Mouse (Mus musculus) Patski (cell line): Measurements from ENCODE around the gene Max. TPM values are rescaled to one million over a fixed set of nuclear protein-coding genes. Genes with fewer than 3 reads are reported as not detected.

Experiments
- ATAC-seq: fragments of 100-300 bp; one replicate; pipeline ENCODE4 v1.8.0; 2021
- CTCF ChIA-PET: fragments of 350-600 bp; sonication (Branson Sonifier 250); formaldehyde crosslinking; loops from one replicate; lab custom pipeline; 2022; ENCODE audit warnings: inconsistent platforms; lab: Charles Lee
- POLR2A ChIA-PET: fragments of 350-600 bp; sonication (Branson Sonifier 250); formaldehyde crosslinking; loops from one replicate; lab custom pipeline; 2022; ENCODE audit warnings: antibody characterized with exemption, inconsistent platforms; lab: Charles Lee
- DNase-seq: peaks from one replicate; pipeline ENCODE4 v3.0.0-alpha.2; 2011; ENCODE audit warnings: low read depth, low spot score
- H3K27me3 ChIP-seq: fragments of 371-371 bp; one replicate; pipeline ENCODE4 v1.5.1; 2021
- CTCF ChIP-seq: fragments of 100-300 bp; IDR thresholded peaks from one replicate; pipeline ENCODE4 v1.5.1; 2021
- in situ Hi-C: fragments of 300-500 bp; cut with MboI; formaldehyde crosslinking; loops from 3 replicates; pipeline ENCODE4 v1.11.1; 2018; ENCODE audit warnings: low pct_unique_long_range_greater_than_20kb, mixed read lengths
- polyA plus RNA-seq: library from polyadenylated mRNA; unstranded; gene quantifications from one replicate; pipeline ENCODE4 v1.2.3, GENCODE M21; 2021

Max gene
- polyA plus RNA-seq, 1 experiment from 2014 or later = 64.4 TPM

- POLR2A ChIA-PET = no interaction called here
- in situ Hi-C loops = no loop called here
- ATAC-seq = no peak
- no peaks in the 10 kb centered on the region for H3K27me3 ChIP-seq
- CTCF ChIA-PET = no interaction called here
- no peak for DNase-seq
- no peak for TF ChIP-seq CTCF
Measured at GRCm38 (mm10) chr12:76957688-76958087, 4.3 kb downstream of the Max start.

DNA sequence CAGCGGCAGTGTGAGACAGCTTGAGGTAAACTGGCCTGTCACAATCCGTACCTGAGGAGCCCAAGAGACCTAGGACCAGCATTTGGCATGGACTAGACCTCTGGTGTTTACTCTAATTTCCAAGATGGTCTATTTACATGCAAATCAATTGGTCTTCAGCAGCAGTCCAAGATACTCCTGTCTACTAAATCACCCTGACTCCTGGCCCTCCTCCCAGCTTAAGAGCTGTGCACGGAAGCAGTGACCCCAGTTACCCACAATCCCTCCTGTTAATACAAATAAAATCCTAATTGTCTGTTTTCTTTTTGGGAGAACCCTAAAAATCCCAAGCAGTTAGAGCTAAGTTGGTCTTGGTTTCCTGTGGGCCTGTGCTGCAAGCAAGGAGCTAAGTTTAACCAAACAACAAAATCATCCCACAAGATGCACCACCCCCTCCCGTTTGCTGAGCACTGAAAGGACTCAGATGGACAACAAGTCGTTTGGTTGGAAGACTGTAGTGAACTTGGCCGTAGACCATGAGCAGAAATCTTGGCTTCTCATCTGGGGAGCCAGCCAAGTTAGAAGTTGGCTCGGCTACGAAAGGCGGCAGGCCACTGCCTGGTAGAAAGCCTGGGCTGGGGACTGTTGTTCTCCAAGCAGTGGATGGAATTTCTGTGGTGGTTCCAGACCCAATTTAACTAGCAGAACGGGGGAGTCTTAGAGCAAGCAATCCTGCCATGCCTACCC, 7.1 kb downstream of the Max start:
- no peak for TF ChIP-seq CTCF
- in situ Hi-C loops = no loop called here
- H3K27me3 ChIP-seq = no peaks in the 10 kb centered on the region
- CTCF ChIA-PET = no interaction called here
- POLR2A ChIA-PET = interaction anchor here (0.5 to 0.6 kb wide), 2 partner anchors 15 to 138 kb away, joined by 3 to 9 read pairs; no protein-coding TSS in a partner anchor
- ATAC-seq = no peak
- no peak for DNase-seq

- ChIA-PET POLR2A (interaction anchor here (0.6 kb wide), 1 partner anchor 137 kb away, joined by 9 read pairs; no protein-coding TSS in a partner anchor), CTCF (interaction anchor here (1.1 kb wide), 1 partner anchor 12 kb away, joined by 3 read pairs; no protein-coding TSS in a partner anchor)
- no peak for DNase-seq
- no peaks in the 10 kb centered on the region for H3K27me3 ChIP-seq
- no peak for TF ChIP-seq CTCF
- in situ Hi-C loops = no loop called here
- ATAC-seq = no peak
Measured at GRCm38 (mm10) chr12:76953750-76954363, 8.1 kb downstream of the Max start.

DNA sequence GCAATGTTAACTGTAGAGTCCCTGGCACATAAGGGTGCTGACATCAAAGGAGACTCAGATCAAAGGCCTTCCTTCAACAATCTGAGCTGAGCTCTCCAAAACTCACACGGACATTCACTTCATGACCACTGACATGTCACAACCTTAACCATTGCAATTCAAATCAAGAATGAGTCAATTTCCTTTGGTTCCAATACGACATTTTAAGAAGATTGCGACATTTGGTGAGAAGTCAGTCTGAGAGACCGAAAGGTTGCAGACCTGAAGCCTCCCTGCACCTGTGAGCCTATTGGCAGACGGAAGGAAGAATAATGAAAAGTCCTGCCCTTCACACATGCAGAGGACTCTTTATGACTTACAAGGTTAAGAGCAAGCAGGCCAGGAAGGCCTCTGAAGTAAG, 11.7 kb downstream of the Max start:
- DNase-seq (no peak), ATAC-seq (no peak)
- TF ChIP-seq CTCF = no peak
- ChIA-PET POLR2A (no interaction called here), CTCF (no interaction called here)
- H3K27me3 ChIP-seq = no peaks in the 10 kb centered on the region
- in situ Hi-C loops = no loop called here

- POLR2A ChIA-PET = no interaction called here
- no peak for ATAC-seq
- CTCF ChIA-PET = no interaction called here
- no peaks in the 10 kb centered on the region for H3K27me3 ChIP-seq
- in situ Hi-C loops = no loop called here
- DNase-seq = no peak
- TF ChIP-seq CTCF = no peak
Measured at GRCm38 (mm10) chr12:76948781-76949180, 13.2 kb downstream of the Max start.

DNA sequence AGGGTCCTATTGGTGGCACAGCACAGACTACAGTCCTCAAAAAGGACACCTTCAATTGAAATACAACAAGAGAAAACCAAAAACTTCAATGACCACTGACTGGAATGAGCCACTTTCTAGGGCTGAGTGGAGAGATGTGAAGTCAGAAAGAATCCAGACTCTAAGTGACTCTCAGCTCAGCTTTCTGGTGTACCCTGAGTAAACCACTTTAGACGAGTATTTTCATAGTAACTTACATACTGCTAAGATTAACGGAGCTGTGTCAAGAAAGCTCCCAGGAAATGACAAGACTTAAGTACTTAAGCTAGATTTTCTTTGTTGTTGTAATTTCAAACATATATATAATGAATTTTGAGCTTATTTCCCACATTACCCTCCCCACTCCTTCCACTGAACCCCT, 13.8 kb downstream of the Max start:
- ChIA-PET POLR2A (no interaction called here), CTCF (no interaction called here)
- in situ Hi-C loops = no loop called here
- no peak for DNase-seq
- no peak for TF ChIP-seq CTCF
- H3K27me3 ChIP-seq = no peaks in the 10 kb centered on the region
- no peak for ATAC-seq

GRCm38 (mm10) chr12:76947487-76947886, 14.5 kb downstream of the Max start:
- H3K27me3 ChIP-seq = no peaks in the 10 kb centered on the region
- DNase-seq (no peak), ATAC-seq (no peak)
- no peak for TF ChIP-seq CTCF
- in situ Hi-C loops = no loop called here
- POLR2A ChIA-PET = no interaction called here
- CTCF ChIA-PET = interaction anchor here (0.7 kb wide), 1 partner anchor 11 kb away, joined by 3 read pairs; no protein-coding TSS in a partner anchor

GRCm38 (mm10) chr12:76943466-76943865, 18.5 kb downstream of the Max start:
- POLR2A ChIA-PET = interaction anchor here (0.6 kb wide), 1 partner anchor 10 kb away, joined by 3 read pairs; no protein-coding TSS in a partner anchor
- in situ Hi-C loops = no loop called here
- ATAC-seq = no peak
- TF ChIP-seq CTCF = no peak
- CTCF ChIA-PET = interaction anchor here (1.5 kb wide), 1 partner anchor 19 kb away, joined by 3 read pairs; no protein-coding TSS in a partner anchor
- H3K27me3 ChIP-seq = no peaks in the 10 kb centered on the region
- DNase-seq = no peak

DNA sequence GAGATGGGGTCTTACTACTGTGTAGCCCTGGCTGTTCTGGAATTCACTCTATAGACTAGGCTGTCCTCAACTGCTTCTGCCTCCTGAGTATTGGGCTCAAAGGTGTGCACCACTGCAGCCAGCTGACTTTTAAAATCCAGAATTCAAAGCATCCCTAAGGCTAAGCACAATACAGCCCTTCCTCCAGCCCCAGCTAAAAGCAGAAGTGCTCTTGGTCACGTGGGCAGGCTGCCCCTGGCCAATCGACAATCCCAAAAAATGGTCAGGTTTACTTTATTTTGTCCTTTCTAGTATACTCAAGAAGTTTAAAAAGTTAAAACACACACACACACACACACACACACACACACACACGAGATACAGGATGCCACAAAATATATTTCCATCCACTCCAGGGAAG, 19.0 kb downstream of the Max start:
- ATAC-seq (no peak), DNase-seq (no peak)
- H3K27me3 ChIP-seq = no peaks in the 10 kb centered on the region
- in situ Hi-C loops = no loop called here
- no peak for TF ChIP-seq CTCF
- CTCF ChIA-PET = interaction anchor here (1.5 kb wide), 1 partner anchor 18 kb away, joined by 3 read pairs; no protein-coding TSS in a partner anchor
- POLR2A ChIA-PET = no interaction called here

DNA sequence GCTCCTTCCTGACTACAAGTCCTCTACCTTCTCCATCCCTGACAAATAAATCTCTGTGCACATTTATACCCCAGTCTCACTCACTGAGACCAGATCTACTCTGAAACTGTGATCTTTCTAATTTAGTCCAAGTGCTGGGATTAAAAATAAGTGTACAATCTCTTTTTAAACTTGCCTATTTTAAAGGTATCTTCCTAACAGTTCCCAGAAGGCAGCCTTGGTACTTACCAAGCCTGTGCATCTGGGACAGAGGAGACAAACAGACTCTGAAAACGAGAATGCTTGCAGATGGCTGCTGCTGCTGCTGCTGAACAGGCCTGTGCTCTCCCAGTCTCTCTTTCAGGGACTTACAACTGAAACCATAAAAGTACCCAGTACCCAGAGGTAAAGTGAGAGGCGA, 19.5 kb downstream of the Max start:
- no peaks in the 10 kb centered on the region for H3K27me3 ChIP-seq
- ChIA-PET CTCF (no interaction called here), POLR2A (no interaction called here)
- no peak for ATAC-seq
- in situ Hi-C loops = no loop called here
- TF ChIP-seq CTCF = no peak
- no peak for DNase-seq

DNA sequence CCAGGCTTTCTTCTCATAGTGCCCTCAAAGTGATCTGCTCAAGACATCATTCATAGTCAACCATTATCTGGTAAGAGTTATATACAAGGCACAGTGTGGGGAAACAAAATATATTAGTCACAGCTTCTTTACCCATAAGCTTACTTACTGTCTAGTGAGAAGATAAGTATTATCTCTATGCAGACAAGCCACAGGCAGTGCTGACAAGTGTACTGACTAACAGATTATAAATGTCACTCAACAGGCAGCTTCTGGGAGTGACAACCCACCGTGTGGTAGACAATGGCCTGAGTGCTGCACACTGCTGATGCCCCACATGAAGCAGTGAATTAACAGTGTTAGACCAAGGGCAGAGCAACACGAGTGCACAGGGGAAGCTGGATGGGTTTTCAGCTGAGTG, 20.5 kb downstream of the Max start:
- in situ Hi-C loops = no loop called here
- TF ChIP-seq CTCF = no peak
- DNase-seq = no peak
- no peaks in the 10 kb centered on the region for H3K27me3 ChIP-seq
- ChIA-PET CTCF (interaction anchor here (0.6 to 1.6 kb wide), 2 partner anchors 10 to 12 kb away, joined by 3 read pairs; no protein-coding TSS in a partner anchor), POLR2A (interaction anchor here (1.1 kb wide), 1 partner anchor 9 kb away, joined by 3 read pairs; no protein-coding TSS in a partner anchor)
- ATAC-seq = no peak
